Mouse (Mus musculus): Measurements from ENCODE around the gene Timp3.

- TF ChIP-seq POLR2A (IDR thresholded peaks at IDR 0.05; ENCODE audit: borderline replicate concordance, low read depth, low read length) (no peak), CTCF (IDR thresholded peaks at IDR 0.05; ENCODE audit: low read depth, low read length) (no peak)
Observed at GRCm38 (mm10) chr10:86343362-86343761, 43.2 kb downstream of the Timp3 start.

Data from bone marrow macrophage, adult 2 months (primary cell).